Mouse (Mus musculus): Measurements from ENCODE around the gene Cs. TPM values are rescaled to one million over a fixed set of nuclear protein-coding genes. Genes with fewer than 3 reads are reported as not detected.

Cs gene
- 71.7 and 98.5 TPM in 2 replicates for polyA plus RNA-seq (2015; fragmentation: Nextera tagmentation; extraction: Ambion mirVana)

DNA sequence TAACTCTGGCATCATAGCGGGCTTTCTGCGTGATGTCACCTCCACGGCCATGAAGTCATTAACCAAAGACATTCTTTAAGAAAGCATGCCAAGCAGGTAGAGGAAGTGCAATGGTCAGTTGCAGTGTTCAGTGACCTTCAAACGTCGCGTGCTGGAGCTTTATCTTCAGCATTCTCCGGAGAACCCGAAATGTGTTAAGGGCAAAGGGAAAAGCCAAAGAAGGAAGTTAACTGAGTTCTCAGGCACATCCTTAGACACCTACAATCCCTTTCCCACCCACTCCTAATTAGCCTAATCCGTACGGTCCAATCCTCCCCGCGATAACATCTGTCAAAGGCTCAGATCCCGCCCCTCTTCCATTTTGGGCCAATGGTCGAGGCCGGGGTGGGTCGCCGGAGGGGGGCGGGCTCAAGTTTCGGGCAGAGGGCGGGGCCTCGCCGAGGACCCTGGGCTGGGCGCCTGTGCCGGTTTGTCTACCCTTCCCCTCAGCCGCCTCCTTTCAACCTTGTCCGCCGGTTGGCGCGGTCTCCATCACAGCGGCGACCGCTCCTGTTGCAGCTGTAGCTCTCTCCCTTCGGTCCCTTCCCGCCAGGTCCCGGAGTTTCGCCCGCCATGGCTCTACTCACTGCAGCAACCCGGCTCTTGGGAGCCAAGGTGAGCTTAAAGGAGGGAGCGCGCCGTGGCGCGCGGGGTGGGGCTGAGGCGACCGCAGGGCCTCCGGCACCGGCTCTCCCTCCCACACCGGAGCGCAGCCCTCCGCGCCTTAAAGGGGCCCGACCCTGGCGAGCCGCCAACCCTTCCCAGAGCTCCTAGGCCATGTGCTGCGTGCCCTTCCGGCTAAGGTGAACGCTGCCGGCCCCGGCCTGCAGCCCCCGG, at the start of gene Cs:
TSS of gene Cs (plus strand) at position 429 of the 876 bp plus-strand sequence.

DNA sequence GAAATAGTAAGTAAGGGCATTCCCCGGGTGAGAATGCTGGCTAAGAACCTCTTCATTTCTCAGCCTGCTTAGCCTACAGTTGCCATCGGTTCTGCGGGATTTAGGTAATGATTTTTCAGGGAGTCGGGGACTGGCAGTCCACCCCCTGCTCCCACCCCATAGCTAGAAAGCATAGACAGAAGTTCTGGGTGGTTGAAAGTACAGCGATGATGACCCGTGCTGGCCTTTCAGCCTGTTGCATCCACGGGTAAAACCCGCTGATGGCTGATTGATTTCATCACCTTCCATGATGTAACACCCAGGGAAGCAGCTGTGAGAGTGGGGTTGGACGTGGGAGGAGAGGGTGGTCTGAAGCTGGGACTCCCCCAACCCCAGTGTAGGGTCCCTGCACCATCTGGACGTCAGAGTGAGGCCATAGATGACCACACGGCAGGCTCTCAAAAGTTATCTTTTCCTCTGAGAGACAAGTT, 38.8 kb upstream of the Cs start, which contains the start of gene Il23a:
TSS of gene Il23a (minus strand) at position 51 of the 470 bp plus-strand sequence.

DNA sequence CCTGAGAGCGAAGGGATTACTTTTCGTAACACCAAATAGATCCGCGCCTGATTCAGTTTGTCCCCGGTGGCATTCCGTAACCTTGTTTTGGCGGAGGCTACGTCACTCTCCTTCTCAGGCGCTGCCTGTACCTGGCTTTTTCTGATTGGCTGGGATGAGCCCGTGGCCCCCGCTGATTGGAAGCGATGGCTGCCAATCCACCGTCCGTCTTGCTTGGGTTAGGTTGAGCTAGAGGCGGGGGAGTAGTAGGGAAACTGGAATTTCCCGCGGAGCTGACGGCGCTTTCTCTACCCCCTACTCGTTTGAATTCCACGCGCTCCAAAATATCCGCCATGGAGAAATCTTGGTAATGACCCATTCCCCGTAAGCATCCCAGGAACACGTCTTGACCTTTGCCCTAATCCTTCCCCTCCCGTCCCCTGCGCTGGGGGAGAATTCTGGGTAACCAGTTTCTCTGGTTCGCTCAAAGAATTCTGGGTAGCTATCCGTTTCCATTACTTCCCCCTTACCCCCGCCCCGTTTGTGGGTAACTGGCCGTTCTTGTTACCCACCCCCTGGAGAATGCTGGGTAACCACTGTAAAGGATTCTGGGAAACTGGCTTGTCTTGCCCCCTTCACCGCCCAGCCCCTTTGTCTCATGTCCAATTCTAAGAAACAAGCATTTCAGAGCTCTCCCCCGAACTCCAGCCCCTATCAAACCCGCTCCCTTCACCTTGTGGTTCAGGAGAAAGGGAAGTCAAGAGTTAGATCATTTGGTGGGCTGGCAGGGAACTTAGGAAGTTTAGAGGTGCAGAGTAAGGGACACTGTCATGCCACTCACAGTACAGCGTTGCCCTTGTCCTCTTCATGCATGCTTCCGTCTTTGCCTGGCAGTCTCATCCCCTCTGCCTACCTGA, 34.2 kb upstream of the Cs start, which contains the start of gene Pan2:
TSS of gene Pan2 (plus strand) at position 210 of the 896 bp plus-strand sequence.

DNA sequence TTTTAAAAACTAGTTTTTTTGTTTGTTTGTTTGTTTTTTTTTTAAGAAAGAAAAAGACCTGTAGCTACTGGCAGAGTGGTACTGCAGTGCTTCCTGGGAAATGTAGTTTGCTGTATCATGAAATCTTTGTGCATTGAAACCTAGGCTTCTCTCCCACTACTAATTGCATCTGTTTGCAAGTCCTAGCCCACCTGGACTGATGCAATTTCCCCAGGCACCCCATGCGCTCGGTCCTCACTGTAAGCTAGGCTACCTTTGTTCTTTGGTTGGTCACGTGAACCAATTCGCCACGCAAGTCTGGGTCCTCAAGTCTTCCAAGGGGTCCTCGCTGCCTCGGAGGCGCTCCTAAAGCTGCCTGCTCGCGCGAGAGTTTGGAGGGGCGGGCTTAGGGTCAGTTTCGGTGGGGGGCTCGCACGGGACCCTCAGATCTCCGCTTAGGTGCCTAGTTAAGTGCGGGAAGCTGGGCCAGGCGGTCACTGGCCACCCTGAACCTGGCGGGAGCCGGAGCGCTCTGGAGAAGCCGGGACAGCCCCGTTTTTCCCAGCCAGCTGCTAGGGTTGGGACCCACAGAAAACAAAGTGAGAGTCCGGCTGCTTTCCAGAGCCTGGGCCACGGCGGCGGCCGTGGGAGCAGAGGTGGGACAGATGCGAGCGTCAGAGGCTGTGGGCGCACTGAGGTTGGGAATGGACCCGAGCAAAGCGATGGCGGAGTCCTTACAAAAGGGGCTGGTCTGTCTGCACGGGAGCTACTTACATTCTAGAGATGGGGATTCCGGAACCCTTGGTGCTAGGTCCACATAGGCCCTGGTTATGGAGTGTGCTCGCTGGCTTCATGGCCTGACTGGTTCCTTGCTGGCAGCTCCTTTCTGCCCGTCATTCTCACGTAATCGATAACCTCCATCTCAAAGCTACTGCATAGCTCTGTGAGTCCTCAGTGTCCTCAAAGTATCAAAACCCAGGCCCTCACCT, 15.1 kb upstream of the Cs start, which contains the start of gene Cnpy2:
TSS of gene Cnpy2 (plus strand) at position 319 of the 968 bp plus-strand sequence.

DNA sequence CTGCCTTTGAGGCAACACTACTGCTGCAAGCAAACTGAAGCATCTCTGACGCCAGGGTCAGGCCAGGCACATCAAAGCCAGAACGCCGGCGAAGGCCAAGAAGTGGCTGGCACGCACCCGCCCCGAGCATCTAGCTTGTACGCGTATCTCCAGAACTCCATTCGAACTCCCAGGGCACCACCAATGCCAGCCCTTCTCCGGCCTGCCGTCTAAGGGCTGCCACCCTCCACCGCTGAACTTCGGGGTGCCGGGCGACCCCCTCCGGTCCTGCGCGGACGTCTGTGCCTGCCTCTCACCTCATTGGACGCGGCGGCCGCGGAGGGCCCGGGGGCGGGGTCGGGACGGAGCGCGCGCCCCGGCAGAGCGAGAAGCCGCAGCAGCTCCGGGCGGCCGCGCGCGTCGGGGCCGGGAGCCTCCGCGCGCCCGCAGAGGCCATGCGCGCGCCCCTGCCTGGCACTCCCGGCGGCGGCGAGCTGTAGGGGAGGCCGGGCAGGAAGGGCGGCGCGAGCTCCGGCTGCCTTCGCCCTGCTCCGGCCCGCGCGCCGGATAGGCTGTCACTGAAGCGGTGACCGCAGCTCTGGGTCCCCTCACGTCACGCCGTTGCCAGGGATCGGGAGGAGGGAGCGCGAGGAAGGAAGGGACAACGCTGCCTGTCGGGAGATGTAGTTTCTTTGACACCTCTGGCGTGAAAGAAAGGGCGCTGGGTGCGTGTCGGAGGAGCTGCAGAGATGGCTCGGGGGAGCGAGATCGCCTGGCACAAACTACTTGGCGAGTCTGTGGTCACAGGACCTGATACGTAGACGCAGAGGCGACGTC, 31.1 kb downstream of the Cs start, which contains the start of gene Coq10a:
TSS of gene Coq10a (minus strand) at position 596 of the 816 bp plus-strand sequence.

DNA sequence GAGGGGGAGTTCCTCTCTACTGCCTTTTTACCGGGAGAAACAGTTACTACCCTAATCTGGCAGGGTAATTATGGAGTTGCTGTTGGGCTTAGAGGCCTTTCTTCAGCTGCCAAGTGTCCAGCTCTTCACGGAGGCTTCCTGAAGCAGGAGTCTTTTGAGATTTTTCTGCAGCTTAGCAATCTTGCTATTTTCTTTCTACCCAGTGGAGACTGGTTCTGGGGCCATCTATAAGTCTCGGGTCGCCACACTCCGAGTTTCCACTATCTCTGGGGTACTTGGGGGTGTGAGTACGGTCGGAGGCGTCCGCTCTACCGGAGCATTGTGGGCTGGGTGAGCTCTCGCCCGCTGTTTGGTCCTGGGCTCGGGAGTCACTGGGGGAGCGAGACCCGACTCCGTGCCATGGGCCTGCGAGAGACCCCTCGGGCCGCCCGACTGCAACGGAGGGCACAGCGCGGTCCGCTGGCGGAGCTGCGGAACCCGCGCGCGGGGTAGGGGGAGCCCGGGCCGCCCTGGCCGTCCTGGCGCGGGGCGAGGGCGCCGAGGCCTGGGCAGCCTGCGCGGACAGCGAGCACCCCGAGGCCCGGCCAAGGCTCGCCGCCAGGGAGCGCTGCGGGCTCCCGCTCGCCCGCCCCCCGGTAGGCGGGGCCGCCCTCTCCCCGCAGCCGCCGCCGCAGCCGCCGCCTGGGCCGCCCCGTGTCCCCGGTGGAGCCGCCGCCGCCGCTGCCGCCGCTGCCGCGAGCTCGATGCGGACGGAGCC, 39.1 kb downstream of the Cs start, which contains the start of gene Ankrd52:
TSS of gene Ankrd52 (plus strand) at position 661 of the 757 bp plus-strand sequence.

DNA sequence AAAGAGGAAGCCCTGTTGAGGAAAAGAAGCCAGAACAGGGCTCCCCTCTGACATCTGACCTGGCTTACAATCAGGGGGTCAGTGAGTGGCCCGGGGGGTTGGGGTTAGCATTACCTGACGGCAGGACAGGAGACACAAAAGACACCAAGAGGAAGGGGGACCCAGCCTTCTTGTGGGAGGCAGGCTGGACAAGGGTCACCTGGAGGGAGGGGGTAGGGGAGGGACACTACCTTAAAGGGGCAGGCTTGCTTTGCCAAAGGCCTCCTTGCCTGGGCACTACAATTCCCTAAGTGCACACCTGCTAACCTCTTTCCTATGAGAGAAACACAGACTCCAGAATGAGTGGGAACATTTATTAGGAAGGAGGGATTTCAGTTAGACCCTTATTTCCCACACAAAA, 63.5 kb downstream of the Cs start, which contains the start of gene Slc39a5:
TSS of gene Slc39a5 (minus strand) at position 174 of the 400 bp plus-strand sequence.

DNA sequence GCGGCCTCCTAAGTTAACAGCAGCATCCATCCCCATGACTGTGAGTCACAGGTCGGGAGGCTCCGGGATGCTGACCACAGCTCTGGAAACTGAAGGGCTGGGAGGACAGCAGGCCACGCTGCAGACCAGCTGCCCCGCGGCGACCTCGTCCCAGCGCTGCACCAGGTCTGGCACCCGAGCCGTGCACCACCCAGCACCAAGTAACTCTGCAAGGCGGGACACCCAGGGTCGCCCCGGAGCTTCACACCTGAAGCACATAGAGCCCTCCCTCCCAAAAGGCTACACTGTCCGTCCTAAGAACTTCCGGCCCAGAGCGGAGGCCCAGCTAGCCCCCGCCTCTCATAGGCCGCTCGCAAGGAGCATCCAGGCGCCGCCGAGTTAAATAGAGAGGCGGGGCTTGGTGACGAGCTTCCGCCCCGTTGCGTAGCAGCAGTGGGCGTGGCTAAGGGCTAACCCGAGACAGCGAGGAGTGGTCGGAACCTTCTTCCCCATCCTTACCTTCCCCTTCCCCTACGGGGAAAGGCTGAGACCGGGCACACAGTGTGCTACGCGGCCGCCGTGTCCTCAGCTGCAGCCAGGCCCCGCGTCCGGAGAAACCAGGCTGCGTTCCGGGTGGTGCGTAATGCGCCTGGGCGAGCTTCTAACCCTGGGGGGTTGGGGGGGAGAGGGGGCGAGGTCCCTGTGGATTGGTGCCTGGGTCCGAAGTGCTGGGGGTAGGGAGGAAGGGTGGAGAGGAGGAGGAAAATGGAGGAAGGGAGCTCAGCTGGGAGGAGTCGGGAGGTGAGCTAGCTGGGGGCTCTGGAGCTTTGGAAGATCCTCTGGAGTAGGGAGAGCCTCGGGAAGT, 73.9 kb downstream of the Cs start, which contains the start of the genes Nabp2 and Rnf41:
TSS of gene Nabp2 (minus strand) at position 282 of the 844 bp plus-strand sequence.
TSS of gene Rnf41 (plus strand) at position 447 of the 844 bp plus-strand sequence.

Small RNA genes lying within 50 kb of the gene (microRNA-seq; reads per million reads assigned to microRNA genes)
- gene Gm25361 (ENCODE audit: borderline replicate concordance, insufficient number of aligned reads): not detected
- not detected for gene Gm26308 (ENCODE audit: borderline replicate concordance, insufficient number of aligned reads)
- not detected for gene Mir6914 (ENCODE audit: borderline replicate concordance, insufficient number of aligned reads)
- 1.4 reads per million for gene Mir6915 (ENCODE audit: borderline replicate concordance, insufficient number of aligned reads)

Other genes starting within 250 kb of the Cs start
- 7.6 and 11.3 TPM in 2 replicates for gene Baz2a, start 246.2 kb upstream of the Cs start, polyA plus RNA-seq (2015; fragmentation: Nextera tagmentation; extraction: Ambion mirVana)
- 23.6 and 24.9 TPM in 2 replicates for gene Rbms2, start 157.4 kb upstream of the Cs start, polyA plus RNA-seq (2015; fragmentation: Nextera tagmentation; extraction: Ambion mirVana)
- 2.2 and 2.7 TPM in 2 replicates for gene Gls2, start 143.3 kb upstream of the Cs start, polyA plus RNA-seq (2015; fragmentation: Nextera tagmentation; extraction: Ambion mirVana)
- 23.9 and 27.8 TPM in 2 replicates for gene Spryd4, start 125.9 kb upstream of the Cs start, polyA plus RNA-seq (2015; fragmentation: Nextera tagmentation; extraction: Ambion mirVana)
- gene Mip, start 111.9 kb upstream of the Cs start, polyA plus RNA-seq (2015; fragmentation: Nextera tagmentation; extraction: Ambion mirVana): not detected in 2 replicates
- 14.5 and 19.1 TPM in 2 replicates for gene Timeless, start 105.7 kb upstream of the Cs start, polyA plus RNA-seq (2015; fragmentation: Nextera tagmentation; extraction: Ambion mirVana)
- gene Apon, start 83.6 kb upstream of the Cs start, polyA plus RNA-seq (2015; fragmentation: Nextera tagmentation; extraction: Ambion mirVana): 0.97 and 1.8 TPM in 2 replicates
- gene Apof, start 69.1 kb upstream of the Cs start, polyA plus RNA-seq (2015; fragmentation: Nextera tagmentation; extraction: Ambion mirVana): 60.4 and 84.4 TPM in 2 replicates
- gene Stat2, start 67.2 kb upstream of the Cs start, polyA plus RNA-seq (2015; fragmentation: Nextera tagmentation; extraction: Ambion mirVana): 14.1 and 24.5 TPM in 2 replicates
- gene Il23a, start 39.0 kb upstream of the Cs start, polyA plus RNA-seq (2015; fragmentation: Nextera tagmentation; extraction: Ambion mirVana): 0.14 and 0.21 TPM in 2 replicates
- gene Pan2, start 34.4 kb upstream of the Cs start, polyA plus RNA-seq (2015; fragmentation: Nextera tagmentation; extraction: Ambion mirVana): 10.9 and 16.2 TPM in 2 replicates
- 400 and 428 TPM in 2 replicates for gene Cnpy2, start 15.3 kb upstream of the Cs start, polyA plus RNA-seq (2015; fragmentation: Nextera tagmentation; extraction: Ambion mirVana)
- 18.7 and 34.1 TPM in 2 replicates for gene Coq10a, start 31.3 kb downstream of the Cs start, polyA plus RNA-seq (2015; fragmentation: Nextera tagmentation; extraction: Ambion mirVana)
- gene Ankrd52, start 39.4 kb downstream of the Cs start, polyA plus RNA-seq (2015; fragmentation: Nextera tagmentation; extraction: Ambion mirVana): 6.2 and 9.2 TPM in 2 replicates
- 1.5 and 1.7 TPM in 2 replicates for gene Slc39a5, start 63.5 kb downstream of the Cs start, polyA plus RNA-seq (2015; fragmentation: Nextera tagmentation; extraction: Ambion mirVana)
- gene Nabp2, start 73.8 kb downstream of the Cs start, polyA plus RNA-seq (2015; fragmentation: Nextera tagmentation; extraction: Ambion mirVana): 66.1 and 77.6 TPM in 2 replicates
- gene Rnf41, start 73.9 kb downstream of the Cs start, polyA plus RNA-seq (2015; fragmentation: Nextera tagmentation; extraction: Ambion mirVana): 28.0 and 29.6 TPM in 2 replicates
- 49.6 and 55.3 TPM in 2 replicates for gene Smarcc2, start 121.5 kb downstream of the Cs start, polyA plus RNA-seq (2015; fragmentation: Nextera tagmentation; extraction: Ambion mirVana)
- 1,391 and 2,048 TPM in 2 replicates for gene Myl6, start 156.4 kb downstream of the Cs start, polyA plus RNA-seq (2015; fragmentation: Nextera tagmentation; extraction: Ambion mirVana)
- 1.8 and 4.1 TPM in 2 replicates for gene Myl6b, start 161.0 kb downstream of the Cs start, polyA plus RNA-seq (2015; fragmentation: Nextera tagmentation; extraction: Ambion mirVana)
- gene Esyt1, start 188.1 kb downstream of the Cs start, polyA plus RNA-seq (2015; fragmentation: Nextera tagmentation; extraction: Ambion mirVana): 18.3 and 25.7 TPM in 2 replicates
- gene Zc3h10, start 210.0 kb downstream of the Cs start, polyA plus RNA-seq (2015; fragmentation: Nextera tagmentation; extraction: Ambion mirVana): 10.9 and 12.5 TPM in 2 replicates
- 3,668 and 6,742 TPM in 2 replicates for gene Rpl41, start 211.6 kb downstream of the Cs start, polyA plus RNA-seq (2015; fragmentation: Nextera tagmentation; extraction: Ambion mirVana)
- 61.0 and 89.3 TPM in 2 replicates for gene Pa2g4, start 228.3 kb downstream of the Cs start, polyA plus RNA-seq (2015; fragmentation: Nextera tagmentation; extraction: Ambion mirVana)